15 mouse cellular contexts compared by ENCODE assay signal in the genomic region with DNA sequence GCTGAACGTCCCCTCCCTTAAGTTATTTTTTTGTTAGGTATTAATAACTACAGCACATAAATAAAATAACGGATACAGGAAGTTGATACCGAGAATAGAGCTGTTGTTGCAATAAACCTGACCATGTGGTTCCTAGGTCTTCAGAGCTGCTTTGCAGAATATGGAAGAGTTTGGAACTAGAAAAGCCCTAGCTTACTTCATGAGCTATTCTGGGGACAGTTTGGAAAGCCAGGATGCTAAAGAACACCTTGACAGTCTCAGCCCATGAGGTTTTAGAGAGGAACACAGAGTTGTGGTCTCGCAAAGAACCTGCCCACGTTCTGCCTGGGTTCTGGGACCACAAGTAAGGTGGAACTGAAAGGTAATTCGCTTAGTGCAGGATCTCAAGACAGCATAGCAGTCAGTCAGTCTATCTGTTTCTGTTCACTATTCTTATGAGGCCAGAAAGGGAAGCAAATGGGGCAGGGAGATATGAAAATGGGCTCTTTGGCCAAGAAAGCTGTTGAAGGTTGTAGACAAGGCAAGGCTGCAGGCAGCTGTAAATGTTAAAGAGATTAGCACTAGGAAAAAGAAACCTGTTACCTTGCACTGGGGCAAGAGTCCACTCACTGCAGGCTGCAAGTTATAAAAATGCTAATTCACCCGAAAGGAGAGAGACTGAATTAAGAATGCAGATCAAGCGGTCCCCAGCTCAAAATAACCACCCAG. TPM values are rescaled to one million over a fixed set of nuclear protein-coding genes. Genes with fewer than 3 reads are reported as not detected.
A peak's percentile ranks its signal among the peaks of the same experiment; 100 is the strongest.
DNase-seq lines count a peak whose midpoint lies in the region; ATAC-seq lines count a peak whose summit lies in the region.
"Had no signal": no experiment of that assay in that cellular context is flagged by ENCODE, and none has a peak within 500 bp of the region (broad histone marks: within the 10 kb centered on the region; RNA-seq: fewer than 3 reads in every experiment).

No protein-coding gene starts in this region.

- H3K36me3 ChIP-seq in kidney, embryonic 16.5 days (ENCODE audit: insufficient read depth, low read length): peaks cover 9% of the 10 kb centered on the region

- WGBS in kidney, embryonic 16.5 days: 58% methylated on average over 8 of the region's 8 CpGs

- H3K4me3 ChIP-seq in kidney, embryonic 16.5 days (ENCODE audit: low read length): no peak overlapping the region
- H3K4me3 ChIP-seq: forebrain, embryonic 12.5 days; lung, embryonic 15.5 days; midbrain, embryonic 12.5 days had no signal

- peak overlapping the region; percentile 20; the same call in 1 of the 2 replicates for H3K4me2 ChIP-seq in kidney, embryonic 16.5 days (replicated peaks; ENCODE audit: low read depth, low read length)
- H3K4me2 ChIP-seq: forebrain, embryonic 12.5 days; lung, embryonic 15.5 days; midbrain, embryonic 12.5 days had no signal

- ATAC-seq in common myeloid progenitor, adult 5-6 weeks (replicated peaks; ENCODE audit: low read depth, poor library complexity, severe bottlenecking): peak; percentile 30
- no peak for ATAC-seq in kidney, embryonic 16.5 days (ENCODE audit: low FRiP score, low TSS enrichment)
- ATAC-seq in megakaryocyte, adult 5-6 weeks (ENCODE audit: poor library complexity, severe bottlenecking): peak; percentile 17; the same call in 1 of the 2 replicates
- ATAC-seq: Patski had no signal

- no peaks in the 10 kb centered on the region for H3K27me3 ChIP-seq in kidney, embryonic 16.5 days (ENCODE audit: insufficient read depth, low read length)
- H3K27me3 ChIP-seq: lung, embryonic 15.5 days; midbrain, embryonic 12.5 days; Patski had no signal

- no peaks in the 10 kb centered on the region for H3K9me3 ChIP-seq in kidney, embryonic 16.5 days (ENCODE audit: low read length)
- H3K9me3 ChIP-seq: forebrain, embryonic 12.5 days; lung, embryonic 15.5 days; midbrain, embryonic 12.5 days had no signal

- H3K4me1 ChIP-seq in kidney, embryonic 16.5 days (ENCODE audit: insufficient read depth, low read length): peaks cover 15% of the 10 kb centered on the region
- H3K4me1 ChIP-seq: forebrain, embryonic 12.5 days; lung, embryonic 15.5 days had no signal

- H3K27ac ChIP-seq in kidney, embryonic 16.5 days (ENCODE audit: low read length): peak overlapping the region; percentile 25; the same call in 1 of the 2 replicates
- H3K27ac ChIP-seq: forebrain, embryonic 12.5 days; lung, embryonic 15.5 days; midbrain, embryonic 12.5 days had no signal

- peak; percentile 28 for DNase-seq in kidney, adult 18-20 months
- no peak for DNase-seq in kidney, postnatal 14 days
- no peak for DNase-seq in adrenal gland, adult 2 months
- DNase-seq in lung, postnatal 4 days: no peak
- no peak for DNase-seq in heart, adult 18-20 months
- DNase-seq: adrenal gland, adult 8-10 months; gastrocnemius, postnatal 14 days; thymus, postnatal 14 days had no signal

- 0 out of 2 replicates have a peak overlapping the region, but pooled peaks have one; percentile 19 for H3K9ac ChIP-seq in kidney, embryonic 16.5 days (replicated peaks; ENCODE audit: low read length)
- H3K9ac ChIP-seq: forebrain, embryonic 12.5 days; lung, embryonic 15.5 days; midbrain, embryonic 12.5 days had no signal

RNA-seq across cellular contexts. Expression of gene Cd24a, which starts 10.5 kb away (rescaled TPM):
- 451 and 477 TPM in 2 replicates for total RNA-seq in common myeloid progenitor, adult 5-6 weeks (2017)
- 416 and 441 TPM in 2 replicates for polyA plus RNA-seq in kidney, embryonic 16.5 days (2015; fragmentation: Nextera tagmentation; extraction: Ambion mirVana)
- total RNA-seq in megakaryocyte, adult 5-6 weeks (2015): 469 and 474 TPM in 2 replicates
- total RNA-seq in megakaryocyte, adult 5-6 weeks (2017): 421 and 545 TPM in 2 replicates
- 10 to 100 TPM; 24.6 to 44.7 TPM for total RNA-seq in adrenal gland, adult 2 months (2021)
- 12.3 and 16.5 TPM in 2 replicates for polyA plus RNA-seq in adrenal gland, adult 2 months (2012; rRNA removed)
- total RNA-seq in heart, adult 18-20 months (2021): 10 to 100 TPM in 1 of 2 experiments, 1 to 10 TPM in 1; 5.1 to 11.5 TPM

RNA-seq across cellular contexts. Expression of gene 1700021F05Rik, which starts 47.8 kb away (rescaled TPM):
- total RNA-seq in common myeloid progenitor, adult 5-6 weeks (2017): 49.1 and 78.7 TPM in 2 replicates
- polyA plus RNA-seq in kidney, embryonic 16.5 days (2015; fragmentation: Nextera tagmentation; extraction: Ambion mirVana): 75.0 and 78.4 TPM in 2 replicates
- total RNA-seq in megakaryocyte, adult 5-6 weeks (2015): 23.9 and 24.9 TPM in 2 replicates
- 44.7 and 57.8 TPM in 2 replicates for total RNA-seq in megakaryocyte, adult 5-6 weeks (2017)
- 10 to 100 TPM; 67.6 to 81.4 TPM for total RNA-seq in adrenal gland, adult 2 months (2021)
- 8.0 and 9.2 TPM in 2 replicates for polyA plus RNA-seq in adrenal gland, adult 2 months (2012; rRNA removed)
- total RNA-seq in heart, adult 18-20 months (2021): 100 to 1,000 TPM; 121 to 126 TPM
